Mouse (Mus musculus) thymus, adult 2 months (tissue): Measurements from ENCODE around the gene Atg7. TPM values are rescaled to one million over a fixed set of nuclear protein-coding genes. Genes with fewer than 3 reads are reported as not detected.

Experiments
- DNase-seq: peaks from one replicate; pipeline ENCODE4 v3.0.0; 2021
- H3K27ac ChIP-seq: fragments of 200-500 bp; 2 replicates; pipeline ENCODE4 v1.5.1; 2012; ENCODE audit warnings: low read length, control low read depth; ENCODE audit not compliant: control insufficient read depth, insufficient read depth
- H3K27me3 ChIP-seq: fragments of 200-500 bp; 2 replicates; pipeline ENCODE4 v1.6.1; 2012; ENCODE audit warnings: mild to moderate bottlenecking, low read length, moderate library complexity, mixed read lengths; ENCODE audit not compliant: control insufficient read depth, insufficient read depth
- H3K36me3 ChIP-seq: fragments of 200-500 bp; 2 replicates; pipeline ENCODE4 v1.6.1; 2012; ENCODE audit warnings: mild to moderate bottlenecking, low read length, moderate library complexity; ENCODE audit not compliant: control insufficient read depth, insufficient read depth
- H3K4me1 ChIP-seq: fragments of 200-500 bp; replicated peaks from 2 replicates; pipeline ENCODE4 v1.6.1; 2012; ENCODE audit warnings: low read length; ENCODE audit not compliant: control insufficient read depth, insufficient read depth
- H3K4me3 ChIP-seq: fragments of 200-500 bp; 2 replicates; pipeline ENCODE4 v1.5.1; 2012; ENCODE audit warnings: mild to moderate bottlenecking, low read length, control low read depth, moderate library complexity; ENCODE audit not compliant: control insufficient read depth, insufficient read depth
- CTCF ChIP-seq: fragments of 200-500 bp; IDR thresholded peaks from 2 replicates; pipeline ENCODE4 v1.5.1; 2012; ENCODE audit warnings: mild to moderate bottlenecking, control low read depth, low read length, moderate library complexity, borderline replicate concordance; ENCODE audit not compliant: control insufficient read depth, poor library complexity, insufficient read depth; ENCODE audit errors: extremely low read depth
- POLR2A ChIP-seq: fragments of 200-500 bp; IDR thresholded peaks from 2 replicates; pipeline ENCODE4 v1.6.1; 2012; ENCODE audit warnings: mild to moderate bottlenecking, low read length, control low read depth, moderate library complexity; ENCODE audit not compliant: control insufficient read depth, poor library complexity, insufficient read depth; ENCODE audit errors: extremely low read depth
- WGBS: fragments of 180-500 bp; shearing (Covaris S2); methylation state at CpG from one replicate; pipeline ENCODE4 v1.1.7; 2018; 5-methylcytosine and 5-hydroxymethylcytosine counted together
- polyA plus RNA-seq: library from polyadenylated mRNA; depleted of rRNA; stranded (reverse); fragments of >200 nt; gene quantifications from 2 replicates; pipeline ENCODE4 v1.2.3, GENCODE M21; 2012

Atg7 gene
- polyA plus RNA-seq, 1 experiment = 18.2 TPM

DNA sequence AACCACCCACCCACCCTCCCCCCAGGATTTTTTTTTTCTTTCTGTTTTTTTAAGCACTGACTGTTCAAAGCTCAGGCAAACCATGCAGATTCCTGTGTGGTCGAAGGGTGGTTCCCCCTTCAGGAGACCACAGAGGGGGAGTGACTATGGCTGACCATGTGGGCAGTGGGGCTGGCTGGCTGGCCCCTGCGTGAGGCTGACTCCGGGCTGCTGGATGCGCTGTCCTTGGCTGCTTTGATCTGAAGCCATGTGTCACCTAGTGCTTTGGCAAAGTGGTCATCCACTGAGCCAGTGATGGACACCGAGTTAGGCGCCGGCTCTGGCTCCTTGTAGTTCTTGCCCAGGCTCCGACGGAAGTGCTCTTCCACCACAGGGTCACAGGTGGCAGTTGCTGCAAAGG is 219.1 kb downstream of the Atg7 start:
- WGBS = 59% methylated on average over 9 of the region's 9 CpGs
- DNase-seq = no peak
- Histone ChIP-seq H3K4me1 (peaks cover 19% of the 10 kb centered on the region), H3K27ac (no peak overlapping the region), H3K36me3 (peaks cover 32% of the 10 kb centered on the region), H3K27me3 (no peaks in the 10 kb centered on the region), H3K4me3 (no peak overlapping the region)
- no peak for TF ChIP-seq POLR2A
- TF ChIP-seq CTCF = no peak

GRCm38 (mm10) chr6:114863501-114863900 is 220.6 kb downstream of the Atg7 start:
- no peak overlapping the region for H3K4me3 ChIP-seq
- H3K4me1 ChIP-seq = peaks cover 8% of the 10 kb centered on the region
- no peak overlapping the region for H3K27ac ChIP-seq
- peaks cover 32% of the 10 kb centered on the region for H3K36me3 ChIP-seq
- TF ChIP-seq POLR2A (no peak), CTCF (no peak)
- no peak for DNase-seq
- no peaks in the 10 kb centered on the region for H3K27me3 ChIP-seq
- WGBS = 96% methylated on average over 5 of the region's 5 CpGs

DNA sequence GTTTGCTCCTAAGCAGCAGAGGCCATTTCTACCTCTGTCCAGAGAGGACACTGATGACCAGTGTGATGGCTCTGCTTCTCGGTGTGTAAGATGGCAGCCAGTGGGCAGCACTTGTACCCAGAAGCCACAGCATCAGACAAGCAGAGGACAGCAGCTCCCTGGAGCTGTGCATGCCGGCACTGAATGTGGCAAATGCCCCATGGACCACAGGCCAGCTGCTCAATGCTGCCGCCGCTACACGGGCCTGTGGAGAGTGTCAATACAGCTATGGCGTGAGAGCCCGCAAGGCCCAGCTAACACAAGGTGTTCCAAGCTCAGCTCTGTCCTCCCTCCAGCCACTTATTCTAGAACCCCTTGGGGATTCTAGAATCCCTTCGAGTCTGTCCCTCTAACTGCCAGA is 221.5 kb downstream of the Atg7 start:
- TF ChIP-seq POLR2A = no peak
- TF ChIP-seq CTCF = no peak
- H3K4me3 ChIP-seq = no peak overlapping the region
- no peak for DNase-seq
- H3K27me3 ChIP-seq = no peaks in the 10 kb centered on the region
- H3K27ac ChIP-seq = no peak overlapping the region
- H3K36me3 ChIP-seq = peaks cover 32% of the 10 kb centered on the region
- 95% methylated on average over 8 of the region's 8 CpGs for WGBS
- H3K4me1 ChIP-seq = peaks cover 10% of the 10 kb centered on the region

DNA sequence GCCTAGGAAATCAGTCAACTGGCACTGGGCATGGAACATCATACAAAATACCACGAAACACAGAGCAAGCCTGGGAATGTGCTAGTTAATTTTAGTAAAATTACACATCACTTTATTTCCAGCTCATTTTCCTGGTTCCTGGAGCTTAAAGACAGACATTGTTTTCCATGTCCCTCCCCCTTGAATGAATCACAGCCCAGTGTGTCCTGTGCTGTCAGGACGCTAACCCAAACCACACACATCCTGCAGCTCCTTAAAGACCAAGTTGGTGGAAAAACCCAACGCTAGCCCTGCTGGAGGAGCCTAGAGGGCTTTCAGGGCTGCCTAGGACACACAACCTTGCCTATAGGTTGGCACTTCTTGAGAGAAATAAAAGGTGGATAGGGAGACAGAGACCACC is 223.2 kb downstream of the Atg7 start:
- Histone ChIP-seq H3K4me1 (peaks cover 12% of the 10 kb centered on the region), H3K36me3 (peaks cover 26% of the 10 kb centered on the region), H3K27ac (no peak overlapping the region), H3K27me3 (no peaks in the 10 kb centered on the region), H3K4me3 (no peak overlapping the region)
- DNase-seq = no peak
- WGBS = 63% methylated on average over 3 of the region's 3 CpGs
- no peak for TF ChIP-seq CTCF
- no peak for TF ChIP-seq POLR2A

DNA sequence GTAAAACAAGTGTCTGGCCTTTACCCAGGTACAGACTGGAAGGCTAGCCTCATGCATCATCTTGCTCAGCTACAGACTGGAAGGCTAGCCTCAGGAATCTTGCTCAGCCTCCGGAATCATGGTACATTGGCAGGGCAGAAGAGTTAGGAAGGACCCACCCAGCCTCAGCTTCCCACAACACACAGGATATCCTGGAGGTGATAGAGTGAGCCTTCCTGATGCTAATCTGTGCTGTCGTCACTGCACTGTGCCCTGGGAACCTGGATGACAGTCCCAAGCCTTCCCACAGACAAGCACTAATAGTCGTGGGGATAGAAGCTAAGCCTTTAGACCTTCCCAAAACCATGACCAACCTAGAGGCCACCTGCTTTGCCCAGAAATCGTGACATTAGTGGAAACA is 223.7 kb downstream of the Atg7 start:
- 87% methylated on average over 4 of the region's 4 CpGs for WGBS
- H3K27ac ChIP-seq = no peak overlapping the region
- DNase-seq = no peak

GRCm38 (mm10) chr6:114868656-114869055 is 225.8 kb downstream of the Atg7 start:
- DNase-seq = no peak
- Histone ChIP-seq H3K4me1 (peaks cover 25% of the 10 kb centered on the region), H3K36me3 (peaks cover 3% of the 10 kb centered on the region; the same call in 1 of the 2 replicates), H3K4me3 (no peak overlapping the region), H3K27ac (no peak overlapping the region), H3K27me3 (no peaks in the 10 kb centered on the region)
- WGBS = 96% methylated on average over 7 of the region's 7 CpGs
- TF ChIP-seq POLR2A = no peak
- no peak for TF ChIP-seq CTCF

More for the DNA sequence above, 223.7 kb downstream of the Atg7 start:
- Histone ChIP-seq H3K27me3 (no peaks in the 10 kb centered on the region), H3K36me3 (peaks cover 21% of the 10 kb centered on the region), H3K4me1 (peaks cover 12% of the 10 kb centered on the region), H3K4me3 (no peak overlapping the region)
- TF ChIP-seq POLR2A (no peak), CTCF (no peak)

DNA sequence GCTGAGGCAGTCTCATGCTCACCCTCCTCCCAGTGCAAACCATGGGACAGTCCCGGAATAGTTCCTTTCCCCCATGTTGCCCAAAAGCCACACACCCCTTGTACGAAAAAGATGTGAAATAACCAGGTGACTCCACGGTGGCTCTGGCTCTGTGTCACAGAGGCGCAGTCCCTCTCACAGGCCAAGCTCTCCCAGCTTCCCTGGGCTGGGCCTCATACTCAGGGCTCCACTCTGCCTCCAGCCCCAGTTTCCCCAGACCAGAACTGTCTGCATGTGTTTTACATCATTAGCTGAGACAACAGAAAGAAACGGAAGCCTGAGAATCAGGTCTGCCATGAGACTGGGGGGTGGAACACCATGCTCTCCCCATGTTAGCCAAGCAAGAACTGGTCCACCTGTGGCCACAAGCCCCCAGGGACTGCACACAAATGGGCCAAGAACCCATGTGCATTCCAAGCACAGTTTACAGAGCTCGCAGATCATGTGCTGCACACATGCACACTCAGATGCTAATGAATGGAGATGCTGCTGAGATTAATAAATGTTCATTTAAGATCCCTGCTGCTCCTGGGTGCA is 226.7 kb downstream of the Atg7 start:
- 91% methylated on average over 6 of the region's 6 CpGs for WGBS
- Histone ChIP-seq H3K4me3 (no peak overlapping the region), H3K36me3 (no peaks in the 10 kb centered on the region), H3K4me1 (peaks cover 34% of the 10 kb centered on the region), H3K27me3 (no peaks in the 10 kb centered on the region), H3K27ac (no peak overlapping the region)
- TF ChIP-seq POLR2A (no peak), CTCF (no peak)
- no peak for DNase-seq
